Mouse (Mus musculus): ENCODE measurements at regions not wholly inside any gene's neighbourhood (a gene's known extent, or its start where the extent isn't known, plus 50 kb on each side); places are given as distances from the start of the nearest gene placed in this dataset.
"Not testable (repeated sequence)": the region's sequence is repeated elsewhere in the genome, so short reads cannot be mapped to it uniquely, and the experiment has no call there.

DNA sequence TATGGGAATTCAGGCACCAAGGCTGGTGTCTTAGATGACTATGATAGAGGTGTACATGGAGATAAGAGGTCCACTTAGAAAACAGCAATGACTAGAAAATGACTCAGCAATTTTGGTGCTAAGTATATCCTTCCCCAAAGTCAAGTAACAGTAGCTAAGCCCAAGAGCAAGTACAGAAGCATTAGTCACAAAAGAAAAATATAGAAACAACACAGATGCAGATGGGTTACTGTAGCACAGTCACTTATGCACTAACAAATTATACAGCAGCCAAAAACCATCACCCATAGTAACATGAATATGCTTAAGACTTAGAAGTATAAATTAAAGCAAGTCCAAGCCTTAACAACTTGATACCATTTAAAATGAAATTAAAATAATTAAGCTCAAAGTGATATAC lies 378.5 kb upstream of the Meis2 start:
- no peak for DNase-seq (ENCODE audit: low spot score in 2 of 2)

DNA sequence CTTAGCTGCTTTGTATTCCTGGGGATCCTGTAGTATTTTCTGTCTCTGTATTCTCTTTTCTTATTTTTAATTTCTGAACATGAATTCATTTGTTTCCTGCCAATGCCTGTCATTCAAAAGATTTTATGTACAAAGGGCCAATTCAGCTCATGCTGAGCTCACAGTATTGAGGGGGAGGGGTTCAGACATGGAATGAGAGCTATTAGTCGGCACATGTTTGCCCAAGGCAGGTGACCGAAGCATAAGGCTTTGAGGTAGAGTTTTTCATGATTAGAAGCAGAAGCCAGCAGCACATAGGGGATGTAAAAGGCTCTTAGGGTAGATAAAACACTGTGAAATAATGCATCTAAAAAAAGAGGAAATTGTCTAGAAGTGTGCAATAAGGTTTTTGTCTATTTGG lies 374.6 kb upstream of the Meis2 start:
- no peak for DNase-seq (ENCODE audit: low spot score in 2 of 2)

- no peak for DNase-seq (ENCODE audit: low spot score in 2 of 2)
Observed at GRCm38 (mm10) chr2:116433481-116433880, 367.8 kb upstream of the Meis2 start.

GRCm38 (mm10) chr2:116424131-116424530 lies 358.5 kb upstream of the Meis2 start:
- DNase-seq (ENCODE audit: low spot score in 2 of 2) = no peak

- no peak for DNase-seq (ENCODE audit: low spot score in 2 of 2)
Observed at GRCm38 (mm10) chr2:116417428-116418195, 352.0 kb upstream of the Meis2 start.

GRCm38 (mm10) chr2:116415742-116416141 lies 350.1 kb upstream of the Meis2 start:
- no peak for DNase-seq (ENCODE audit: low spot score in 2 of 2)

DNA sequence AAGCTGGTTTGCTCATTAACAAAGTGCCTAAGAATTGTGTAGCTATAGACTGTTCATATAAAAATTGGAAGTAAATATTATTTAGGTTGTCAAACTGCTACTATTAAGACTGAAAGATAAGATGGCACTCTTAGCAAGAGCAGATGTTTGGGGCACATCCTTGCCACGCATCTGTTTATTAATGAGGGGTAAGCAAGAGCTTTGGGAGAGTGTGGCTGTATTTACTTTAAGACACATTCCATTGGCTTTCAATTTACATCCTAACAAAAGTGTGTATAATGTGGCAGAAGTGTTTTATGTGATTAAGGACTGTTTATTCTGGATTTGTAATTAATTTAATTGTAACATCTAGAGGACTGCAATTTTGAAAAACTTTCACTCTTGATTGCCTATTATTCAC lies 336.5 kb upstream of the Meis2 start:
- no peak for DNase-seq (ENCODE audit: low spot score in 2 of 2)

GRCm38 (mm10) chr2:116399966-116400365 lies 334.3 kb upstream of the Meis2 start:
- no peak for DNase-seq (ENCODE audit: low spot score in 2 of 2)

GRCm38 (mm10) chr2:116368811-116369210 lies 303.2 kb upstream of the Meis2 start:
- DNase-seq (ENCODE audit: low spot score in 2 of 2) = no peak

DNA sequence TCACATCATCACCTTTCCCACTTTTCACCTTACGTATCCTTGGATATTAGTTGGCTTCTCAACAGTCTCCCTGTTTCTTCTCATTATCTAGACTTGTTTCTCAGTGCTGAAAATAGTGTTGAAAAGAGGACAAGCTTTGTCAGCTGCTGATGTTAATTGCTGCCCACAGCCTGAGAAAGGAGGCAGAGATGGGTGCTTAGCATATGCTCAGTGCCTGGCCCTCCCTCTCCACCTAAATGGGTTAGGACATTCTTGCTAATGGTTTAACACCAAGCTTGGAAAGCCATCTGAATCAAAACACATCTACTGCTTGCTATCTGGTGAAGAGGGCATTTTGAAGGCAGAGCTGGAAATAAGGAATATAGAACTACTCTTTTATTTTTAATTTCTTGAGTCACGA lies 298.5 kb upstream of the Meis2 start:
- DNase-seq (ENCODE audit: low spot score in 2 of 2) = no peak

GRCm38 (mm10) chr2:116358145-116358544 lies 292.5 kb upstream of the Meis2 start:
- no peak for DNase-seq (ENCODE audit: low spot score in 2 of 2)

- DNase-seq (ENCODE audit: low spot score in 2 of 2) = peak in 1 of 2 experiments; percentile 5
Observed at GRCm38 (mm10) chr2:116348530-116348914, 282.9 kb upstream of the Meis2 start.

DNA sequence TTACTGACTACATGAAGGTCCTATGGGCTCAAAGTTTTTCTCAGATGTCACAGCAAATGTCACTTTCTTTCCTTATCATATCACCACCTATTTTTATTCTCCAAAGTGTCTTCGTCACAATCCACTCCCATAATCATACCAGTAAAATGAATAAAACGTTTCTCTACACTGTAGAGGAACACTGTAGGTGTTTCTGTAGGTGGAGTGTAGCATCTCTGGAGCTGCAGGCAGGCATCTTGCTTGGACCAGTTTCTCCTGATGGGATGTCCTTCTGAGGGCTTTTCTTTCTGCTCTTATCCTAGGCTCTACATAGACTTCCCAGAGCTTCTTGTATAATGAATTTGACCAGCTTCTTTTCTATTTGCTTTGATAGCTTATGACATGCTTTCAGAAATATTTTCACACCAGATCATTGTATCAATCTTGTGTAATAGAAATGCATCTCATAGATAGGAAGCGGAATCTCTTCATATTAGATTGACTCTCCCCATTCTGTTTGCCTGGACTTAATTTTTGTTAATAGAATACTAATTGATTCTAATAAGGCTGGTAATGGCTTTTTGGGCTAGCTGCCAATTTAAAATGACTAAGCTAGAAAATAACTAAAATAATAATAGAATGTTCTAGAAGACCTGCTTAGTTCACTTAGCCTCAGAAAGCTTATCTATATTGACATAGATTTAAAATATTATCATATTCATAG lies 282.3 kb upstream of the Meis2 start:
- DNase-seq (ENCODE audit: low spot score in 2 of 2) = no peak

GRCm38 (mm10) chr2:116331801-116332200 lies 266.2 kb upstream of the Meis2 start:
- no peak for DNase-seq (ENCODE audit: low spot score in 2 of 2)

GRCm38 (mm10) chr2:116322039-116322770 lies 256.6 kb upstream of the Meis2 start:
- no peak for DNase-seq (ENCODE audit: low spot score in 2 of 2)

DNA sequence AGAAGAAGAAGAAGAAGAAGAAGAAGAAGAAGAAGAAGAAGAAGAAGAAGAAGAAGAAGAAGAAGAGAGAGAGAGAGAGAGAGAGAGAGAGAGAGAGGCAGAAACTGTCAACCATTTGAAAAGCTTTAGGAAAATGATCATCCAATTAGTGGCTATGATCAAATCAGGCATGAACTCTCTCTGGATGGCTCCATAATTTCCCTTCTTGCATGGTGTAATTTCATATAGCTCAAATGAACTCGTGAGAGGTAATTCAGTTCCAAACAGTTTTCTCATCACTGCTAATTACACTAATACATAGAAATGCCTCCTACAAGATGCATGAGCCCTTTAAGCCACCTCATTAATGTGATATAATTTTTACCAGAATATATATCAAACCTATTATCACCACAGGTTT lies 233.9 kb upstream of the Meis2 start:
- DNase-seq (ENCODE audit: low spot score in 2 of 2) = no peak

DNA sequence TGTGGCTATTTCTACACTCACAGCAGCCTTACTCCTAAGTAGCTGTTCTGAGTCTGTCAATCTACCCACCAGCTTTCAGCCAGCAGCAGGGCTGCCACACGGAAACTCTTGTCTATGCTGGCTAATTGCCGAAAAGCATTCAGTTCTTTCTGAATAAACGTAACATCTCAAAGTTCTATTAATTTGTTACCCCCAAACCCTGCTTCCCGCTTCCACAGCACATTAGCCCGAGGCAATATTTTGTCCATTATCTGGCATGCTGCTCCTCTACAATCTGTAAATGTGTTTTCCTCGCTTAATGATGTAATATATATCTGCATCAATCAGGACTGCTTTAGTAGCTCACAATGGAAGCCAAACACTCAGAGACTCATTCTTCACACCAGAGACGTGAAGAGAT lies 224.2 kb upstream of the Meis2 start:
- DNase-seq (ENCODE audit: low spot score in 2 of 2) = no peak

- DNase-seq (ENCODE audit: low spot score in 2 of 2) = not testable (repeated sequence)
Observed at GRCm38 (mm10) chr2:116243191-116243590, 177.6 kb upstream of the Meis2 start.

- DNase-seq (ENCODE audit: low spot score in 2 of 2) = no peak
Observed at GRCm38 (mm10) chr2:116236731-116237130, 171.1 kb upstream of the Meis2 start.

- no peak for DNase-seq (ENCODE audit: low spot score in 2 of 2)
Observed at GRCm38 (mm10) chr2:116232793-116233192, 167.2 kb upstream of the Meis2 start.

DNA sequence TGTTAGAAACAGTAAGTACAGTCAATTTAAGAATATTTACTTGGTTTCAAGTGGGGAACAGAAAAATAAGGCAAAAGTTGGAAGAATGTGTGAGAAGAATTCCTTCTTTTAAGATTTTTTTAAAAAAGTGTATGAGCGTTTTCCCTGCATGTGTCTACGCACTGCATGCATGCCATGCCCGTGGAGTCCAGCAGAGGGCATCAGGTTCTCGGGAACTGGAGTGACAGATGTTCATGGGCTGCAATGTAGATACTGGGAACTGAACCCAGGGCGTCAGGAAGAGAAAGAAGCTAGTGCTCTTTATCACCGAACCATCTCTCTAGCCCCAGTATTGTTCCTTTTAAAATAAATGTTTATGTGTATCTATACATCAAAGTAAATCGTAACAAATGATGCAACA lies 150.8 kb upstream of the Meis2 start:
- peak in 1 of 2 experiments; percentile 13 for DNase-seq (ENCODE audit: low spot score in 2 of 2)
